Mouse (Mus musculus) embryonic fibroblast, embryonic 13.5 days (primary cell): ENCODE measurements at regions not wholly inside any gene's neighbourhood (a gene's known extent, or its start where the extent isn't known, plus 50 kb on each side); places are given as distances from the start of the nearest gene placed in this dataset.

Experiments
- CTCF ChIP-seq: IDR thresholded peaks from 2 replicates; pipeline ENCODE4 v1.5.1; 2011; ENCODE audit warnings: mild to moderate bottlenecking, control low read depth, low read length, moderate library complexity, borderline replicate concordance; ENCODE audit not compliant: insufficient read depth
- POLR2A ChIP-seq: IDR thresholded peaks from 2 replicates; pipeline ENCODE4 v1.6.1; 2011; ENCODE audit warnings: low read depth, mild to moderate bottlenecking, control low read depth, low read length, moderate library complexity

DNA sequence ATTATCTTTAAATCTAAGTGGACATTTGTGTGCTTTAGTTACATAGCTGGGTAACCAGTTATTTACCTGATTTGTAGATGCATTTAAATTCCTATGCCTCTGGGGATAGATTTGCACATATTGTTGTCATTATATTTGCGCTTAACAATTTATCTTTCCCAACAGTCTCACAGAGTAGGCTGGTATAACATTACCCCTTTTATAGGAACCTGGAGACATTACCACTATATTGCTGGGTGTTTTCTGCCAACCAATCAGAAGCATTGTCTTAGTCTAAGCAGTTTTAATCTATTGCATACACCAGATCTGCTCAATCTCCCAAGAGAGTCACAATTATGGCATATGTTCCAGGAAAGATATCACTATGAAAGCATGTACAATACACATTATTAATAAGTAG, 149.8 kb downstream of the Rbm43 start:
- TF ChIP-seq POLR2A (no peak), CTCF (no peak)
